Mouse (Mus musculus): ENCODE results near the gene Dhx40. TPM values are rescaled to one million over a fixed set of nuclear protein-coding genes. Genes with fewer than 3 reads are reported as not detected.

Dhx40 gene
- polyA plus RNA-seq, 1 experiment from 2014 or later = 20.3 TPM

Other genes with a start within 250 kb of the Dhx40 start
- 107 and 109 TPM in 2 replicates for gene Vmp1, start 123.9 kb downstream of the Dhx40 start, polyA plus RNA-seq (2015; fragmentation: Nextera tagmentation; extraction: Ambion mirVana)
- gene Ptrh2, start 123.8 kb downstream of the Dhx40 start, polyA plus RNA-seq (2015; fragmentation: Nextera tagmentation; extraction: Ambion mirVana) = 24.7 and 25.9 TPM in 2 replicates
- 70.3 and 73.7 TPM in 2 replicates for gene Cltc, start 50.2 kb downstream of the Dhx40 start, polyA plus RNA-seq (2015; fragmentation: Nextera tagmentation; extraction: Ambion mirVana)
- 9.5 and 9.6 TPM in 2 replicates for gene Ypel2, start 186.0 kb upstream of the Dhx40 start, polyA plus RNA-seq (2015; fragmentation: Nextera tagmentation; extraction: Ambion mirVana)